Mouse (Mus musculus): ENCODE results near the gene Mapk6. TPM values are rescaled to one million over a fixed set of nuclear protein-coding genes. Genes with fewer than 3 reads are reported as not detected.
"Not testable (repeated sequence)": the region's sequence is repeated elsewhere in the genome, so short reads cannot be mapped to it uniquely, and the experiment has no call there.

Gene Mapk6
- polyA plus RNA-seq (2015; fragmentation: Nextera tagmentation; extraction: Ambion mirVana): 39.9 and 40.1 TPM in 2 replicates

GRCm38 (mm10) chr9:75409852-75410378, at the start of gene Mapk6:
TSS of gene Mapk6 (minus strand) at chr9:75410005.
- peak within 1 kb of the TSS; percentile 88 for H3K4me3 ChIP-seq (replicated peaks; ENCODE audit: low read depth, low read length)
- no peaks in the 10 kb centered on the region for H3K4me1 ChIP-seq (replicated peaks; ENCODE audit: insufficient read depth, low read length)
- peak; percentile 97 for DNase-seq (ENCODE audit: low spot score)
- WGBS: under 1% methylated on average over 55 of the region's 58 CpGs
- peak within 1 kb of the TSS; percentile 99 for H3K27ac ChIP-seq
- TF ChIP-seq CTCF (IDR thresholded peaks at IDR 0.05; ENCODE audit: low read depth): no peak
- H3K9me3 ChIP-seq (replicated peaks; ENCODE audit: low read length): no peaks in the 10 kb centered on the region
- no peaks in the 10 kb centered on the region for H3K27me3 ChIP-seq (ENCODE audit: insufficient read depth, low read length)
- ATAC-seq (replicated peaks; ENCODE audit: low FRiP score, low read depth): peak; percentile 92
- peak within 1 kb of the TSS; percentile 68 for H3K4me2 ChIP-seq (ENCODE audit: low read length)
- H3K9ac ChIP-seq (ENCODE audit: low read depth, low read length): peak within 1 kb of the TSS; percentile 93
- H3K36me3 ChIP-seq (ENCODE audit: insufficient read depth, low read length): no peaks in the 10 kb centered on the region

DNA sequence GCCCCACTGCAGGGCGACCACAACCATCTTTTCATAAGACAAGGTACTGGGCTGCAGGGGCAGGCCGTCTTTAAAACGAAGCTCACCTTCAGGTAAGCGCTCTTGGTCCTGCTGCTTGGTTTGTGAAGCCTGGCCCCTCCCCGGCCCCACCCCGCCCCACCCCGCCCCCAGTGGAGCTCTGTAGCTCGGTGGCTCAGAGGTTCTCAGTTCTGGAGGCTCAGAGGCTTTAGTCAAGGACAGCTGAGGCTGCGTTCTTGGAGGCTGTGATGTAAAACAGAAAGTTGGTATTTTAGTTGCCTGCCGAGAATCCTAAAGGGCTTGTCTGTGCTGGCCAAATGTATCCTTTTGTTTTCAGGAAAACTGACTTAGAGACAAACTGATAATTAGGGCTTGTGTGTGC, 45.9 kb upstream of the Mapk6 start:
- Histone ChIP-seq H3K4me3 (replicated peaks; ENCODE audit: low read depth, low read length) (no peak overlapping the region), H3K36me3 (ENCODE audit: insufficient read depth, low read length) (peaks cover 59% of the 10 kb centered on the region), H3K9ac (ENCODE audit: low read depth, low read length) (no peak overlapping the region), H3K9me3 (replicated peaks; ENCODE audit: low read length) (no peaks in the 10 kb centered on the region), H3K4me1 (replicated peaks; ENCODE audit: insufficient read depth, low read length) (no peaks in the 10 kb centered on the region), H3K27ac (no peak overlapping the region), H3K27me3 (ENCODE audit: insufficient read depth, low read length) (no peaks in the 10 kb centered on the region), H3K4me2 (ENCODE audit: low read length) (no peak overlapping the region)
- 76% methylated on average over 10 of the region's 10 CpGs for WGBS
- no peak for DNase-seq (ENCODE audit: low spot score)
- ATAC-seq (replicated peaks; ENCODE audit: low FRiP score, low read depth): no peak
- no peak for TF ChIP-seq CTCF (IDR thresholded peaks at IDR 0.05; ENCODE audit: low read depth)

- ATAC-seq (replicated peaks; ENCODE audit: low FRiP score, low read depth) (no peak), DNase-seq (ENCODE audit: low spot score) (no peak)
- H3K9ac ChIP-seq (ENCODE audit: low read depth, low read length): no peak overlapping the region
- H3K27me3 ChIP-seq (ENCODE audit: insufficient read depth, low read length): no peaks in the 10 kb centered on the region
- H3K9me3 ChIP-seq (replicated peaks; ENCODE audit: low read length): no peaks in the 10 kb centered on the region
- H3K4me1 ChIP-seq (replicated peaks; ENCODE audit: insufficient read depth, low read length): no peaks in the 10 kb centered on the region
- TF ChIP-seq CTCF (IDR thresholded peaks at IDR 0.05; ENCODE audit: low read depth): no peak
- H3K4me2 ChIP-seq (ENCODE audit: low read length): no peak overlapping the region
- H3K4me3 ChIP-seq (replicated peaks; ENCODE audit: low read depth, low read length): no peak overlapping the region
- 86% methylated on average over 2 of the region's 2 CpGs for WGBS
- peaks cover 59% of the 10 kb centered on the region for H3K36me3 ChIP-seq (ENCODE audit: insufficient read depth, low read length)
- no peak overlapping the region for H3K27ac ChIP-seq
Observed at GRCm38 (mm10) chr9:75453994-75454393, 44.2 kb upstream of the Mapk6 start.

DNA sequence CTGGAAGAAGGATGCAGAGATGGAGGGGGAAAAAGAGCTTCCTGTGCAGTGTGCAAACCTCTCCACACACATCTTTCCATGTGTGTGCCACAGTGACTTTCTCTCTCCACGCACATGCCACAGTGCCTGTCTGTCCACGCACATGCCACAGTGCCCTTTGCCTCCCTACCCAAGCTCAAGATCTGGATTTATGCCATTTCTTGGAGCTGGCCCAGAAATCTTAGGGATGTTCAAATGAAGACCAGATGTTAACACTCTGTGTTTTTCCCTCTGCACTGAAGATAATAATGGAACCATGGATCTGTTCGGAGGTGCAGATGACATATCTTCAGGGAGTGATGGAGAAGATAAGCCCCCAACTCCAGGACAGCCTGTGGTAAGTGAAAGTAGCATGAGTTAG, 38.2 kb upstream of the Mapk6 start:
- H3K27me3 ChIP-seq (ENCODE audit: insufficient read depth, low read length): no peaks in the 10 kb centered on the region
- H3K36me3 ChIP-seq (ENCODE audit: insufficient read depth, low read length): peaks cover 37% of the 10 kb centered on the region
- no peaks in the 10 kb centered on the region for H3K9me3 ChIP-seq (replicated peaks; ENCODE audit: low read length)
- H3K4me2 ChIP-seq (ENCODE audit: low read length): no peak overlapping the region
- TF ChIP-seq CTCF (IDR thresholded peaks at IDR 0.05; ENCODE audit: low read depth): no peak
- ATAC-seq (replicated peaks; ENCODE audit: low FRiP score, low read depth) (no peak), DNase-seq (ENCODE audit: low spot score) (no peak)
- H3K27ac ChIP-seq: no peak overlapping the region
- no peak overlapping the region for H3K9ac ChIP-seq (ENCODE audit: low read depth, low read length)
- WGBS: 83% methylated on average over 3 of the region's 3 CpGs
- H3K4me3 ChIP-seq (replicated peaks; ENCODE audit: low read depth, low read length): no peak overlapping the region
- H3K4me1 ChIP-seq (replicated peaks; ENCODE audit: insufficient read depth, low read length): no peaks in the 10 kb centered on the region

DNA sequence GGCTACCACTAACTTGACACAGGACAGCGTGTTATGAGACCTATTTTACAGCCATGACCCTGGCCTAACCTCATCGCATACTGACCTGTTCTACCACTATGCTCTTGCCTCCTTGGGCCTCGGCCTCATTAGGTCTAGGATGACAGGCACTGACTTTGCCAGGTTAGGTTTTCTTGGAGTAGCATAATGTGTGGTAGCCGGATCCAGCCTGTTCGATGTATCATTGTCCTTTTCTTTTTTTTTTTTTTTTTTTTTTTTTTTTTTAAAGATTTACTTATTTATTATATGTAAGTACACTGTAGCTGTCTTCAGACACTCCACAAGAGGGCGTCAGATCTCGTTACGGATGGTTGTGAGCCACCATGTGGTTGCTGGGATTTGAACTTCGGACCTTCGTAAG, 36.8 kb upstream of the Mapk6 start:
- DNase-seq (ENCODE audit: low spot score); H3K4me2 ChIP-seq (ENCODE audit: low read length); H3K4me1 ChIP-seq (replicated peaks; ENCODE audit: insufficient read depth, low read length); H3K4me3 ChIP-seq (replicated peaks; ENCODE audit: low read depth, low read length); H3K9ac ChIP-seq (ENCODE audit: low read depth, low read length); H3K9me3 ChIP-seq (replicated peaks; ENCODE audit: low read length); H3K27me3 ChIP-seq (ENCODE audit: insufficient read depth, low read length); ATAC-seq (replicated peaks; ENCODE audit: low FRiP score, low read depth); H3K27ac ChIP-seq: not testable (repeated sequence)
- H3K36me3 ChIP-seq (ENCODE audit: insufficient read depth, low read length): peaks cover 32% of the 10 kb centered on the region
- WGBS: 82% methylated on average over 10 of the region's 10 CpGs

- H3K27ac ChIP-seq: no peak overlapping the region
Observed at GRCm38 (mm10) chr9:75444981-75445380, 35.2 kb upstream of the Mapk6 start.

GRCm38 (mm10) chr9:75441691-75442131, 31.9 kb upstream of the Mapk6 start:
- Histone ChIP-seq H3K4me2 (ENCODE audit: low read length) (peak overlapping the region; percentile 66), H3K27ac (peak overlapping the region; percentile 65), H3K4me3 (replicated peaks; ENCODE audit: low read depth, low read length) (peak overlapping the region; percentile 66), H3K9me3 (replicated peaks; ENCODE audit: low read length) (no peaks in the 10 kb centered on the region), H3K27me3 (ENCODE audit: insufficient read depth, low read length) (no peaks in the 10 kb centered on the region), H3K4me1 (replicated peaks; ENCODE audit: insufficient read depth, low read length) (no peaks in the 10 kb centered on the region), H3K9ac (ENCODE audit: low read depth, low read length) (peak overlapping the region; percentile 74), H3K36me3 (ENCODE audit: insufficient read depth, low read length) (peaks cover 12% of the 10 kb centered on the region)
- WGBS: 0% methylated on average over 31 of the region's 31 CpGs
- ATAC-seq (replicated peaks; ENCODE audit: low FRiP score, low read depth) (peak; percentile 79), DNase-seq (ENCODE audit: low spot score) (no peak)
- peak; percentile 54 for TF ChIP-seq CTCF (IDR thresholded peaks at IDR 0.05; ENCODE audit: low read depth)

More at GRCm38 (mm10) chr9:75444981-75445380, 35.2 kb upstream of the Mapk6 start:
- Histone ChIP-seq H3K9ac (ENCODE audit: low read depth, low read length) (no peak overlapping the region), H3K4me2 (ENCODE audit: low read length) (no peak overlapping the region), H3K4me3 (replicated peaks; ENCODE audit: low read depth, low read length) (no peak overlapping the region), H3K4me1 (replicated peaks; ENCODE audit: insufficient read depth, low read length) (no peaks in the 10 kb centered on the region), H3K36me3 (ENCODE audit: insufficient read depth, low read length) (peaks cover 28% of the 10 kb centered on the region), H3K9me3 (replicated peaks; ENCODE audit: low read length) (no peaks in the 10 kb centered on the region), H3K27me3 (ENCODE audit: insufficient read depth, low read length) (no peaks in the 10 kb centered on the region)
- DNase-seq (ENCODE audit: low spot score) (no peak), ATAC-seq (replicated peaks; ENCODE audit: low FRiP score, low read depth) (no peak)
- no peak for TF ChIP-seq CTCF (IDR thresholded peaks at IDR 0.05; ENCODE audit: low read depth)
- 85% methylated on average over 15 of the region's 15 CpGs for WGBS
